ENCODE assay signal across 11 mouse cellular contexts in the genomic region with DNA sequence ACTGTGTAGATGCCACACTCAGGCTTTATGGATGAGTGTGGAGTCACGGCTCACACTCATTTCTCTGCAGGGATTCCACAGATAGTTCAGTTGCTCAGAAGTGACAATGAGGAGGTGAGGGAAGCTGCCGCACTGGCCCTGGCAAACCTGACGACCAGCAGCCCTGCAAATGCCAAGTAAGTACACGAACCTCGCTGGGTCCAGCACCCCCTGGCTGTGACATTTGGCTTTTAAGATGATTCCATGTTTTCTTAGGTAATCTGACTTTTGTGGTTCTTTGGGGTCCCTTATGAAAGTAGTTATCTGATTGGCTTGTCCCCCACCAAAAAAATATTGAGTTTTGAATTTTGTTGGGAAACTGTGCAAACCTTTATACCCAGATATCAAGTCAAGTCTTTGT.
DNase-seq lines count a peak whose midpoint lies in the region; ATAC-seq and TF ChIP-seq lines count a peak whose summit lies in the region.
"Had no signal": no experiment of that assay in that cellular context is flagged by ENCODE, and none has a peak within 500 bp of the region (broad histone marks: within the 10 kb centered on the region; RNA-seq: fewer than 3 reads in every experiment).

No protein-coding gene starts in this region.

- no peaks in the 10 kb centered on the region for H3K27me3 ChIP-seq in kidney, adult 2 months (replicated peaks; ENCODE audit: control insufficient read depth, insufficient read depth, low read length)
- no peaks in the 10 kb centered on the region for H3K27me3 ChIP-seq in midbrain, postnatal 0 days (ENCODE audit: insufficient read depth, low read length)
- peaks cover 22% of the 10 kb centered on the region for H3K27me3 ChIP-seq in midbrain, embryonic 10.5 days (ENCODE audit: low read depth, poor library complexity, severe bottlenecking)

- TF ChIP-seq POLR2A in kidney, adult 2 months (IDR thresholded peaks at IDR 0.05; ENCODE audit: low read depth, low read length), result no peak

- 57% methylated on average over 5 of the region's 5 CpGs for WGBS in kidney, adult 2 months
- WGBS in midbrain, postnatal 0 days, result 49% methylated on average over 5 of the region's 5 CpGs
- WGBS in midbrain, embryonic 10.5 days, result 54% methylated on average over 5 of the region's 5 CpGs

- TF ChIP-seq CTCF in kidney, adult 2 months (conservative IDR thresholded peaks at IDR 0.05; ENCODE audit: insufficient read depth, insufficient read length, low read depth, low read length), result 0 out of 2 replicates have a peak, but pooled peaks have one; percentile 11
- peak; percentile 59 for TF ChIP-seq CTCF in midbrain, postnatal 0 days (IDR thresholded peaks at IDR 0.05)

- no peak for ATAC-seq in midbrain, postnatal 0 days (ENCODE audit: low FRiP score)
- 0 out of 2 replicates have a peak, but pooled peaks have one; percentile 22 for ATAC-seq in megakaryocyte-erythroid progenitor cell, adult 5-6 weeks (replicated peaks; ENCODE audit: low FRiP score, low TSS enrichment, poor library complexity, severe bottlenecking)
- ATAC-seq: activated CD4-positive, CD25-positive, alpha-beta regulatory T cell, adult 4 months had no signal

- no peaks in the 10 kb centered on the region for H3K9me3 ChIP-seq in midbrain, postnatal 0 days (ENCODE audit: low read length)
- no peaks in the 10 kb centered on the region for H3K9me3 ChIP-seq in midbrain, embryonic 10.5 days (replicated peaks)
- H3K9me3 ChIP-seq: embryonic facial prominence, embryonic 12.5 days had no signal

- no peak overlapping the region for H3K27ac ChIP-seq in kidney, adult 2 months (ENCODE audit: insufficient read depth, low read depth, low read length)
- no peak overlapping the region for H3K27ac ChIP-seq in midbrain, postnatal 0 days (ENCODE audit: low read depth, low read length)
- no peak overlapping the region for H3K27ac ChIP-seq in midbrain, embryonic 10.5 days (replicated peaks)
- H3K27ac ChIP-seq: embryonic facial prominence, embryonic 12.5 days; macrophage had no signal

- H3K9ac ChIP-seq in midbrain, postnatal 0 days (replicated peaks; ENCODE audit: low read length, poor library complexity, severe bottlenecking), result no peak overlapping the region
- H3K9ac ChIP-seq: embryonic facial prominence, embryonic 12.5 days had no signal

- H3K4me3 ChIP-seq in kidney, adult 2 months (ENCODE audit: insufficient read depth, low read depth, low read length), result no peak overlapping the region
- no peak overlapping the region for H3K4me3 ChIP-seq in midbrain, postnatal 0 days (ENCODE audit: low read depth, low read length)
- H3K4me3 ChIP-seq in midbrain, embryonic 10.5 days, result no peak overlapping the region
- H3K4me3 ChIP-seq: embryonic facial prominence, embryonic 12.5 days had no signal

- peak; percentile 2 for DNase-seq in adrenal gland, postnatal 25 days
- DNase-seq in adrenal gland, adult 8-10 months, result no peak
- no peak for DNase-seq in kidney, adult 2 months
- no peak for DNase-seq in kidney, adult 9 months
- peak; percentile 22 for DNase-seq in midbrain, postnatal 0 days (ENCODE audit: low spot score)
- DNase-seq in midbrain, embryonic 10.5 days (ENCODE audit: low spot score), result no peak
- DNase-seq in spleen, adult 18-20 months, result no peak

- H3K36me3 ChIP-seq in kidney, adult 2 months (ENCODE audit: control insufficient read depth, insufficient read depth, low read length), result no peaks in the 10 kb centered on the region
- no peaks in the 10 kb centered on the region for H3K36me3 ChIP-seq in midbrain, postnatal 0 days (ENCODE audit: insufficient read depth, low read length)
- H3K36me3 ChIP-seq in midbrain, embryonic 10.5 days, result no peaks in the 10 kb centered on the region
- H3K36me3 ChIP-seq: embryonic facial prominence, embryonic 12.5 days had no signal

- H3K4me2 ChIP-seq in midbrain, postnatal 0 days (ENCODE audit: low read depth, low read length, poor library complexity, severe bottlenecking), result no peak overlapping the region
- H3K4me2 ChIP-seq: embryonic facial prominence, embryonic 12.5 days had no signal

- no peaks in the 10 kb centered on the region for H3K4me1 ChIP-seq in kidney, adult 2 months (ENCODE audit: control insufficient read depth, insufficient read depth, low read length)
- H3K4me1 ChIP-seq in midbrain, postnatal 0 days (ENCODE audit: insufficient read depth, low read length), result no peaks in the 10 kb centered on the region
- no peaks in the 10 kb centered on the region for H3K4me1 ChIP-seq in midbrain, embryonic 10.5 days
- H3K4me1 ChIP-seq: embryonic facial prominence, embryonic 12.5 days had no signal

Comparison
In these comparisons a context has a peak if more than half of its experiments do, and no peak if none do; other contexts are left out.
1. DNase-seq: peak in adrenal gland, postnatal 25 days (single experiment) and midbrain, postnatal 0 days (single experiment); none in adrenal gland, adult 8-10 months (single experiment), kidney, adult 2 months (single experiment), kidney, adult 9 months (single experiment), midbrain, embryonic 10.5 days (single experiment) and spleen, adult 18-20 months (0 of 2).